Mouse (Mus musculus): ENCODE results near the gene Fbxl7.

Fbxl7 gene

DNA sequence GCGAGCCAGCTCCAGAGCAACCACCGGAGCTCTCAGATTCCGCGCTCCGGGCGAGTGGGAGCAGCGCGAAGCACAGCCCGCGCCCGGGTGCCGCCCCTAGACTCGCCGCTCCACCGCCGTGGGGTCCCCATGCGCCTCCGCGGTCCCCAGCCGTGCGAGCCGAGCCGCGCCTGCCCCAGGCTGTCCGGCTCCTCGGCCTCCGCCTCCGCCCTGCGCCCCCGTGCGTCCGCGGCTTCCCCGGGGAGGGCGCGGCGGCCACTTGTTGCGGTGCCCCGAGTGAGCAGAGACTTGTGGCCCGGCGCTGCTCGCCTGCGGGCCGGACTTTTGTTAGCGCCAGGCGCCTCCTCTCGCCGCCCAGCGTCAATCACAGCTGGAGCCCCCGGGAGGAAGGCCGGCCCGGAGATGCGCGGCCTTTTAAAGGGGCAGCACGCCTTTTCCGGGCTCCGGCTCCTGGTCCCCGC lies at the start of gene Fbxl7:
Fbxl7 (minus strand) TSS at position 330 of the 461 bp plus-strand sequence.
- in situ Hi-C loops (cut with MseI, MboI): no loop called here

DNA sequence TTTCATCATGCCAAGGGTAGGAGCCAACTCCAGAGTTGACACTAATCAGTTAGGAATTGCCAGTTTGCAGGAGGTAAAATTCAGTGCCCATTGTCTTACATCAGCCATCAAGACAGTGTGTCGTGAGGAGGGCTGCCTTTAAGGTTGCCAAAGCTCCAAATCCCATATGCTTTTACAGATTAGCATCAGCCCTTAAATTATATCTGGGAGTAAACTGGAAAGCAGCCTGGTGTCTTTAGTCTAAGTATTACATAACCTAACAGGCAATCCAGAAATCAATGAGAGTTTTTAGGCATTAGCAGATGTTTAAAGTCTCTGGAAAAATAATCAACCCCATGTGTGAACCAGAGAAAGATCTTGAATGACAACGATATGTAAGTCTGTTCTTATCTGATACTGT lies 26.6 kb upstream of the Fbxl7 start:
- in situ Hi-C loops (cut with MseI, MboI): no loop called here

DNA sequence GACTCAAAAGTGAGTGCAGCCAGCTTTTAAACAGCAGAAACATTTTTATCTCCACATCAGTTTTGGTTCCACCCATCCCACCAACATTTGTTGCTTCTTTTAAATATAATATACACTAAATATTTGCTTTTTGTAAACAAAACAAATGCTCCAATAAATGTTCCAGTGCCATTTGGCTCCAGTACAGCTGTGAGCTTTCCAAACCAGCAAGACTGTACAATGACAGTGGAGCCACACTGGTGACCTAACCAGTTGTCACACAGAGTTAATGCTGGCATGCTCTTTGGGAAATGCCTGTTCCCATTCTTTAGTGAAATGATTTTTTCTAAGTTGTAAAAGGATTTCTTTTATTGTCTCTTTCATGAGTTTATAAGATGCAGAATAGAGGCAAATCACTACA lies 18.0 kb upstream of the Fbxl7 start:
- in situ Hi-C loops (cut with MseI, MboI): no loop called here

DNA sequence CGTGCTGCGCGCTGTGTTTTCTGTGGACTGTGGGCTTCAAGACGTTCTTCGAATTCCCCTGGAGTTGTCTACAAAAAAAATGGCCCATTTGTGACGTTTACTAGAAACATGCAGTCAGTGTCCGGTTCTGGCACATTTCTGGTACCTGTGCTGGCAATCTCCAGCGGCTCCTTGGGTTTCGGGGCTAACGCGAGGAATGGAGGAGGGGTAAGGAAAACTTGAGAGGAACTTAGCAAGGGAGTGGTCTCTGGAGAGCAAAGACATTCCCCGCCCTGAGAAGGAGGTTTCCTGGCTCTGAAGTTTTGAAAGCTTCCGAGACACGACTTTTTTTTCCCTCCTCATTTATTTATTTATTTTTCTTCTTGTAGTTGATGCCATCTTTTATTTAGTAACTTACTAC lies 381 bp upstream of the Fbxl7 start:
- in situ Hi-C loops (cut with MseI, MboI): no loop called here

DNA sequence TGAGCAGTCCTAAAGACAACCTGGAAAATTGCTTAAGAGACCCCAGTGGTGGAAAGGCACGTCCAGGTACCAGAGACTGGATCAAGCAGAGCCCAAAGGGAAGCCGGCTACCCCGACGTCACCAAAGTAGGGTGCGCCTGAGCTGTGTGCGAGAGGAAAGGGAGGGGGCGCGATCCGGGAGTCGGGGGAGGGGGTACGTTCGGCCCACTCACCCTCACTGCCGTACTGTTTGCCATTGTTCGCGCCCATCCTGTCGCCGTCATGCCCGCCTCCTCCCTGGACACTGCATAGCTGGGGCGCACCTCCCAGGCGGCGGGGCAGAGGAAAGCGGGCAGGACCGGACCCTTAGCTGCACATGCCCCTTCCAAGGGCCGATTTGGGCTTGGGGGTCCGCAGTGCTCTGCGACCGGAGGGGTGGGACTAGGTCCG lies 565 bp downstream of the Fbxl7 start:
- in situ Hi-C loops (cut with MseI, MboI): no loop called here

DNA sequence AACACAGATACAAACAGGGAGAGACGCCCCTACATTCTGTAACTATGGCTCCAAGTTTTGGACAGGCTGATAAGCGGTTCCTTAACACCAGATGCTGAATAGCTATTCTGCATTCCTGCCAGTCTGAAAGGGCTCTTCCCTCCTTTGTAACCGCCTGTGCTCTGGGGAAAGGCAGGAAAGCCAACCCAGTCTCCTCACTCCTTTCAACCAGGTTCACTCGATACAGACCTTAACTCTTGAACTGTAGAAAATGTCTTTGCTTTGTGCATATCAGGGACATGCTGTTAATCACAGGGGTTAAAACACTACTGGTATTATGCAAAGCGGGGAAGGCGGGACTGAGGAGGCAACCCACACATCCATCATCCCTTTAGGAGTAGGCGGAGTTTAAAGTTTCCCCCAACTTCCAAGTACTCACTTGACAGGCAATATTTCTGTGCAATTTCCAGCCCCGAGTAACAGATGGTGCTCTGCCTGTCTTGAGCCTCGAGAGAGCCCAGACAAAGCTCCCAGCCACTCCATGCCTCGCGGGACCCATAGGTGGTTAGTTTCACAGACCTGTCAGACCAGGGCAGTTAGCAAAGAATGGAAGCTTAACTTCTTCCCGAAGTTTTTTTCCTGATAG lies 1.2 kb downstream of the Fbxl7 start:
- in situ Hi-C loops (cut with MseI, MboI): no loop called here

DNA sequence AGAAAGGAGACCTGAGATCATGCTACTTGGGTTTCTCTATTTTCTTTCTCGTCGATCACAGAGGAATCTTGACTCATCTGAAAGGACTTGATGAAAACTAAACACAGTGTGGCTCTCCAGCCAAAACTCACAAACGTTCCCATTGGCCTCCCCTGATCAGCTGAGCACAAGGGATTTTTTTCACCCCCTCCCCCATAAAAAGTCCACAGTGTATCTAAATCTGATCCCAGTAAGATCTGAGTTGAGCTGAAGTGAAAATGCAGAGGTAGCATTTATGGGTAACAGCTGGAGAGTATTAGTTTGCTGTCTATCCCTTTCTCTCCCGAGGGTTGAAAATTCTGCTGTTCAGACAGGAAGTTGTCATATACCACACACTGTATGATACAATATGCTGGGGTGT lies 2.2 kb downstream of the Fbxl7 start:
- in situ Hi-C loops (cut with MseI, MboI): no loop called here

DNA sequence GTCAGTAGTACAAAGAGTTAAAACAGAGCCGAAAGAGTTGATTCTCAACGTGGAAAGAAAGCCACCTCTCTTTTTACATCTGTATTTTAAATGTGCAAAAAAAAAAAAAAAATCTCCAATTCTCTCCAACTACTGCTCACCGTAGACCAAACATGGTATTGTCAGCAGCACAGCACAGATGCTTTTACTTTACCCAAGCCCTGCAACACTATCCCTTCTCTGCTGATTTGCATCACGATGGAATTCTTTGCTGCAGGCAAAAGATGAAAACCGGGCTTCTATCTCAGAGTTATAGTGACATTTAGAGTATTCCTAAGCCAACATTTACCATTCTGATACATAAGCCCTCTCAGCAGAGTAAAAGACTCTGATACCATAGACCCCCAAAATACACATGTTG lies 5.4 kb downstream of the Fbxl7 start:
- in situ Hi-C loops (cut with MseI, MboI): no loop called here

DNA sequence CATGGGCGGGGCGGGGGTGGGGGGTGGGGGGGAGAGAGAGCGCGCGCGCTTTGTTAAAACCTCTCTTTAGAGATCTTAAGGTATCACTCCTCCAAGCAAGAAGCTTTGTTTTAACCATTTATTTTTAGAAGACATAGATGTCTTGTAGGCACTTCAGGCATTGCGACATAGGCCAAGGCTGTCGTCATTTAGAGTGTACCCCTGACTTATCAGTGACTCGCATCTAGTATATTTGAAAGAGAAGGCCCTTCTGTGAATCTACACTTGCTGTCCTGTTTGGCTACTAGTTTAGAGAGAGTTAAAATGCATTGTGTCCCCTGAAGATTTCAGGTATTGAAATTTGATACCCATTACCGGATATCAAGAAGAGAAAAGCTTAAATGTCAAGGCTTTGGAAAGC lies 7.2 kb downstream of the Fbxl7 start:
- in situ Hi-C loops (cut with MseI, MboI): no loop called here

DNA sequence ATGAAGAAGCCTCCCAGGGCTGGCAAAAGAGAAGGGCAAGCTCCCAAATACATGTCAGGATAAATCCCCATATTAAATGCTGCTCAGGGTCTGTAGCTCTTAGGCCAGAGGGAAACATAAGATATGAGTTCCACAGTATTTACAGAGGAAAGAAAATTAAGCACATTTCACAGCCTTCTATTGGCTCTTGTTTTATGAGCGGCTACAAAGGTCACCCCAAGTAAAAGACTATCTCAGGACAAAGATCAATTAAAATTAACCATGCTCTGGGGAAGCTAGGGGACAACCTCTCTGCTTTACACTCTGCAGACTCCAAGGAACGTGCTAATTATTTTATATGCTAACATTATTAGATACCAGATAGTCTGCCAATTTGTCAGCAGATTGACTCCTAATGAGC lies 9.4 kb downstream of the Fbxl7 start:
- in situ Hi-C loops (cut with MseI, MboI): no loop called here

DNA sequence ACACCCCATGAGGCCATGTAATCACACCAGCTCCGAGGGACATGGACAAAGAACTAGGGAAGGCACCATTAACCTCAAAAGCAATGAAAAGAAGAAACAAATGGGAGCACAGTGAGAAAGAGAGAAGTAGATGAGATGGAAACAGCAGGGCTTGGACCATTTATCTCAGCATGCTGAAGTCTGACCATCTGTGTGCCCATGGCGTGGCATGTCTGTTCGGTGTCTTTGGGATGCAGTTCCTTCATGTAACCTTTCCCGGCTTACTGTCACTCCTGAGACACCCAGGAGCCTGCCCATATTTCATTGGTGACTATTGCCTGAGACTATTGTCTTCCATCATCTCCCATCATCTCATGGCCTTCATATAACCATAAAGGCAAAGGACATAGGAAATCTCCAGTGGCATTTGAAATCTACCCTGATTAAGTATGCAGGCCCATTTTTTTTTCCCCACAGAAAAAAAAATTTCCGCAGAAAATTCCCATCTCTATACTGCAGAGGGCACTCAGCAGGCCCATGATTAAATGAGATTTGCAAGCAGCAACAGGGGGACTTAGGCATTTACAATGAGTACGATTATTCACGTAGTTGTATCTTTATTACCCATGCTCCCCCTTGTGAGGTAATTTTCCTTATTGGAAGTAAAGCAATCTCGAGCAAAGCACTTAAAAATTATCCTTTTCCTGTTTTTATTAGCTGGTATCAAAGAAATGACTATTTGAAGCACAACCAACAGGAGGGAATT lies 15.0 kb downstream of the Fbxl7 start:
- in situ Hi-C loops (cut with MseI, MboI): no loop called here

DNA sequence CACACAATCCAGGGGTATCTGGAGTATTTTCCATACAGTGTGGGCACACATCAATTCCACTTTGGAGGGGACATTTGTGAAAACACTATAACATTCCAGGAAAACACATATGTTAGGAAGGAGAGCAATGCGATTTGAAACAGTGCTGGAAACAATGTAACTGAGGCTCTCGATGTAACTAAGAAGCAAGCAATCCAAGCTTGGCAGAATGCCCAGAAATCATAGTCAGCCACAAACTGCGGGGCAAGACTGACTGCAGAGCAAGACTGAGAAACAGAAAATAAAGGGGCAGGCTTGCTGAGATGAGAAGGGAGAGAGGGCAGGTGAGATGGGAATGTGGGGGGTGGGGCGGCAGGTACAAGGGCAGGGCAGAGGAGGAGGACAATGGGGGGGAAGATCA lies 19.7 kb downstream of the Fbxl7 start:
- in situ Hi-C loops (cut with MseI, MboI): no loop called here

DNA sequence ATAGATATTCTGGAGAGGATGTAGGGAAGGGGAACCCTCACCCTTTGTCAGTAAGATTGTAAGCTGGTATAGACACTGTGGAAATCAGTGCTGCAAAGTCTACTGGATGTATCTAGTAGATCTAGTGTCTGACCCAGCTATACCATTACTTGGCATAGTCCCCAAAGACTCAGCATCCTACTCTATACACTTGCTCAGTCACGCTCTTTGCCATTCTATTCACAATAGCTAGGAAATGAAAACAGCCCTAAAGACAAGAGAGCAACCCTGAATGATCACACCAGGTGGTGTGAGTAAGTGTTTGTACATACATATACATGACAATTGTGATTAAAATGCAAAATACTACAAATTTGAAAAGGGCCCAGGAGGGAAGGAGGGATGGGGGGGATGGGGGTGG lies 23.1 kb downstream of the Fbxl7 start:
- in situ Hi-C loops (cut with MseI, MboI): no loop called here

DNA sequence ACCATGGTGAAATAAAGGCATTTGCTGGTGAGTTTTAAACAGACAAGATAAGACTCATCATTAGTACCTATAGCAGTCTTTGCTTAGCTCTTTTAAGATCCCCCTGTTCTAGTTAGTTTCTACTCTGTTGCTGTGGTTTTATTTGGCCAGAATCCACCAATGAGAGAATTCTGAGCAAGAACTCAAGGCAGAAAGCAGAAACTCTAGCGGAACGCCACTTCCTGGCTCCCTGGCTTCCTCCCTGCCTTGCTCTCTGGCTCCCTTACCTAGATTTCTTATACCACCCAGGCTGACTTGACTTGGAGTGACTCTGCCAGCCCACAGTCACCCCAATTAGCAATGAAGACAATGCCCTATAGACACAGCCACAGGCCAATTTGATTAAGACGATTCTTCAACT lies 26.2 kb downstream of the Fbxl7 start:
- in situ Hi-C loops (cut with MseI, MboI): no loop called here

DNA sequence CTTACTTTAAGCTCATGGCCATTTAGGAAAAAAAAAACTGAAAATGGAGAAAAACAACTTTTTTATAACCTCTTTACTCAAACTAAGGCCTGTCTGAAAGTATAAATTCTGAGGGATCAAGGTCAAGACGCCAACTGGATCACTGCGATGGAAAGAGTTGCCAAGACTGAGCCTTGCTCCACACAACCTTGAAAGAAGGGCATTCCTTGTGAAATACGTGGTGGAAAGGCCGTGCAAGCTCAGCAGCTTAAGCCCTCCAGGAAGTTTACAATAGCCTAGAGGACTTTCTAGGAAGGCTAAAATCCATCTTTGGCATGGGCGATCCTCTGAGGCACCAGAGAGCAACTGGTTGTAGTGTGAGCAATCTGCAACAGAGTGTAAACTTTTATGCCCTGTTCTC lies 27.9 kb downstream of the Fbxl7 start:
- in situ Hi-C loops (cut with MseI, MboI): no loop called here

DNA sequence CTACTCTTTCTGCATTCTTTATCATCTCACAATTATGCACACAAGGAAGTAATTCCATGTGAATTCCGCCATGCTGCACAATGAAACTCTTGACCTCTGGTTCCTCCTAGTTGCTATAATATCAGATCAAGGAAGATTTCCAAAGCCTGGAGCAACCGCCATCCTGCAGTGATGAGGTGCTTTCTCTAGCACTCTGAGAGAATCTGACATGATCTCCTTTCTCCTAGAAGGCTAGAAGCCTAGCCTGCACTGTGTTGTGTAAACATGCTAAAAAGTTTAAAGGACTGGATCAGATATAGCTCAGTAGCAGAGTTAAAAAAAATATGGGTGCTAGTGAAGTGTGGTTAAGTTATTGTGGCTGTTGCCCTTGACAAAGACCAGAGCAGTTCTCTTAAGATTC lies 33.2 kb downstream of the Fbxl7 start:
- in situ Hi-C loops (cut with MseI, MboI): no loop called here

DNA sequence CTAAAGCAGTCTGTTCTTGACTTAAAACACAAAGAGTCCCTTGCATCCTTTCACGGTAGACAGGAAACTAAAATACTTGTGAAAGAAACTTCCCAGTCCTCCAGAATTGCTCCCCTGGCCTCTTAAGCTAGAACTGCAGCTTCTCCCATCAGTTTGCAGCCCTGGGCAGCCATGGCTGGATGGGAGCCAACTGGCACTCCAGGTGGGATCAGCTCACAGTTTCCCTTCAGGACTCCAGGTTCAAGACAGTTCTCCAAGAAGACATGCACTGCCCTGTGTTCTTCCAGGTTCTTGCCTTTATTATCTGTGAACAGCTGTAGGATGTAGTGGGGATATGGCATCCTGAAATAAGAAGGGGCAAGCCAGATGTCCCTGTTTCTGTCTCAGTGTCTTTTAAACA lies 45.8 kb downstream of the Fbxl7 start:
- in situ Hi-C loops (cut with MseI, MboI): no loop called here

DNA sequence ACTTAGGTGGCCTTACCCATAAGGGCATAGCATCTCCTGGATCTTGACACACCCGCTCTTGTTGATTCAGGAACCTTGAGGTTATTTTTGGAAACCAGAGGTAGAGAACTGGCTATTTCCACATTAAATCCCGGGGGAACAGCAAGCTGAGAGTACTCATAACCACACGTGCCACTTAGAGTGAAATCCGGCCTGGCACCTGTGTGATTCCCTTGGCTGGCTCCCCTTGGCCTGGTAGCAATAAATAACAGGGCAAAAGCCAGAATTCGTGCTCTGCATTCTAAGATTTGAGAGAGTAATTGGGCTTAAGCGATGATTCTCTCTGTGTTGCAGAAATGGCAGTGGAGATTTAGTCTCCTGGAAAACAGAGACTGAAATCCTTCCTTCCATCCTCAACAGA lies 53.2 kb downstream of the Fbxl7 start:
- in situ Hi-C loops (cut with MseI, MboI): no loop called here

DNA sequence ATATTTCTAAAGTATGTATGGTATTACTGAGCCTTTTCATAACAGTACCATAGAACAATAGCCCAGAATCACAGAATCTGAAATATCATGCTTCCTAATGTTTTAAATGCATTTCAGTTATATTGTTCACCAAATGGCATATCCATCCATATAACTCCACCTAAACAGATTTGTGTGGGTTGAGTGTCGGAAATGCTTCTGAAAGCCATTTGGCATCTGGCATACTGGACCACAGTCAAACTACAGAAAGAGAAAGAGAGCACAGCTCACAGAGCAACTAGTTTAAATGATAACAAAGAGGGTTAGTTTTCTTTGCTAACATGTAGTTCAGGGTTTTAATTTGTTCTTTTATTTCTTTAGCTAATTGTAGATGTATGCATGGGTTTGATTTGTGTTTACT lies 57.0 kb downstream of the Fbxl7 start:
- in situ Hi-C loops (cut with MseI, MboI): no loop called here

DNA sequence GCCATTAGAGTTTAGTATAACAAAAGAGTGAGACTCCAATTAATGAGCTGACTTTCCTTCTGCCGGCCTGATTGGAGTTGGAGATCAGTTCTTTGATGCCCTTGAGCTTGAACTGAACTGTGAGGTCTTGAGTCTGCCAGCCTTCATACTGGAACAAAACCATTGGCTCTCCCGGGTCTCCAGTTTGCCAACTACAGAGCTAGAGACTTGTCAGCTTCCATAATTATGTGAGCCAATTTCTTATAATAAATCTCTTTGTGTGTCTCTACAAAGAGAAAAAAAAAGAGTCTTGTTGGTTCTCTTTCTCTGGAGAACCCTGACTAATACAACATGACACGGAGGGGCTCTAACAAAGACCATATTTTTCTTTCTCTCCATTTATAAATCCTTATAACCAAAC lies 58.2 kb downstream of the Fbxl7 start:
- in situ Hi-C loops (cut with MseI, MboI): no loop called here

DNA sequence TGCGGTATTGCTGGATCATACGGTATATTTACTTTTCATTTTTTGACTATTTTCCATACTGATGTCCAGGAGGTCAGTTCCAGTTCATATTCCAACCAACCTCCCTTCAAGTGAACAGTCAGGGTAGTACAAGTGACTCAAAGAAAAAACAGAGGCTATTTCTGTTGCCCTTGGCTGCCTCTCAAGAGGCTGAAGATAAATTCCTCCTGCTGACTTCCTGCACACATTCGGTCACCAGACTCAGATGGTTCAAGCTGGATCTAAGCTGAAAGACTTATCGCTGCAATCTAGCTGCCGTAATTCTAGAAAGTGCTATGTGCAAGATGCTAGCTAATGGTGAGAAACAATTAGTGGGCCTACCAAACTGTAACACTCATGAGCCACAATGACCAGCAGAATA lies 61.0 kb downstream of the Fbxl7 start:
- in situ Hi-C loops (cut with MseI, MboI): no loop called here

DNA sequence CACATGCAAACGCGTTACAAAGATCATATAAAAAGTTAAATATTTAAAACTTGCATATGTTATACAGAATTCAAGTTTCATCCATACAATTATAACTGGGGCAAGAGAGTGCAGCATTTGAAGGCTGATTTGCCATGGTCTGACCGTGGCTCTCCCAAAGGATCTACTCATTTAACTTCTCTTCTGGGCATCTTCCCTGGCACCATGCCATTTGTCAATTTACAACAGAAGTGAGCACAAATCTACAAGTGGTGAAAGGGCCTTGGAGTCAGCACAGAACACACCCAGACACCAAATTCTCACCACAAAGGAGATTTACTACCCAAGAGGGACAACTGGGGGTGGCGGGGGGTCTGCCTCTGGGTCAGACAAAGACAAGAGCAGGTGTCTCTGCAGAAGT lies 64.2 kb downstream of the Fbxl7 start:
- in situ Hi-C loops (cut with MseI, MboI): no loop called here

DNA sequence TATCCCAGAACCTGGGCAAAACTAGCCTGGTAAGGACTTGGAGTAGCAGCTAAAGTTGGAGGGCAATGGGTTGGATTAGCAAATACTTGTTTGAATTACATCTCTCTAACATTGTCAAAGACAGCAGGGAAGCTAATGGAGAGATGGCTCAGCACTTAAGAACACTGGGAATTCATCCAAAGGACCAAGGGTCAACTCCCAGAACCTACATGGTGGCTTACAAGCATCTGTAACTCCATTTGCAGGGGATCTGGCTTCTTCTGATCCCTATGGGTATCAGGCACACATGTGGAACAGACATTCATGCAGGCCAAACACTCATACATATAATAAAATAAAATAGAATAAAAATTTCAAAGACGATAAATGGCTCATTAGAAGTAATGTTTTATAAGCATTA lies 78.4 kb downstream of the Fbxl7 start:
- in situ Hi-C loops (cut with MseI, MboI): no loop called here

DNA sequence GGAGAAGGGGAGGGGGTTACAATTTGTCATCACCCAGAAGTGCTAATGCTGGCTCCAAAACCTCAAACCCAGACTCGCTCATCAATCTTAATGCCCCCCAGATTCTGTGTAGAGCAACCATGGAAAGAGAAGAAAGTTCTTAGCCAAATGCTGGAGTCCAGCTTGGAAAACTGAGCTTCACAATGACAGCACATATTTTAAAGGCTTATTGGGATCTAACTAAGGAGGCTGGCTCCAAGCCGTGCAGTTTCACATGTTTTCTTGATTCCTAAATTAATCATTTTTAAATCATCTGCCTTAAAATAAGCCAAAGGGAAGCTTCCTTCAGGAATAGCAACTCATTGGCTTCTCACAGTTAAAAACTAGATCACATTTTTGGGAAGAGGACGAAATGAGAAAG lies 82.5 kb downstream of the Fbxl7 start:
- in situ Hi-C loops (cut with MseI, MboI): no loop called here

Measured in mouse trophoblast stem cell (cell line).